Mouse (Mus musculus) lung, adult 18-20 months (tissue): ENCODE measurements around the gene Wdr54.

Experiments
- DNase-seq, 2 experiments: peaks; one replicate each; pipeline ENCODE4 v3.0.0; 2022; ENCODE audit warnings: mixed read lengths in 2 of 2

Gene Wdr54

DNA sequence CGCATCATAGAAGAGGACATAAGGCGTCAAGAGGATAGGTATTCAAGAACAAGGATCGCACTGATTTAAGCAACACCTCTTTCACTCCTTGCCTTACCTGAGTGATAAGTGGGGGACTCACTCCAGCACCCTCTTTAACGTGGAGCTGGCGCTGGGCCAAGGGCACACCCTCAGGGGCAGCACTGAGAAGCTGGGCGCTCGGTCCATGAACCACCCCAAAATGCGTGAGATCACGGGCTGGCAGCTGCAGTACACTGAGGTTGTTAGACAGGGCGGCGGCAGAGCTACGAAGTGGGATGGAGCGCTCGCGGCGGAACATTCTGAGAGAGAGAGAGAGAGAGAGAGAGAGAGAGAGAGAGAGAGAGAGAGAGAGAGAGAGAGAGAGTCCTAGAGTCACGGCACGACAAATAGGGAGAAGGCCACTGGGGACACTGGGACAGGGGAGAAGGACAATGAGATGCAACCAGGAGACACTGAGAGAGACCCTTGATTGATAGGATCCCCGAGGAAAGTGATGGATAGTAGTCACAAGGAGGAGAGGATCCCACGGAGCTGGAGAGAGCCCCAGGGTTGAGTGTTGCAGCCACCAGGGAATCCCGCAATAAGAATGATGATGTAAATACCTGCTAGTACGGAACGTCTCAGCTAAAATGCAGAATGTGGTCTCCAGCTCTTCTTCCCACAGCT is 502 bp downstream of the Wdr54 start:
- no peak for DNase-seq

GRCm38 (mm10) chr6:83153485-83153884 is 2.7 kb downstream of the Wdr54 start:
- DNase-seq: no peak

GRCm38 (mm10) chr6:83153038-83153437 is 3.2 kb downstream of the Wdr54 start:
- DNase-seq: no peak

DNA sequence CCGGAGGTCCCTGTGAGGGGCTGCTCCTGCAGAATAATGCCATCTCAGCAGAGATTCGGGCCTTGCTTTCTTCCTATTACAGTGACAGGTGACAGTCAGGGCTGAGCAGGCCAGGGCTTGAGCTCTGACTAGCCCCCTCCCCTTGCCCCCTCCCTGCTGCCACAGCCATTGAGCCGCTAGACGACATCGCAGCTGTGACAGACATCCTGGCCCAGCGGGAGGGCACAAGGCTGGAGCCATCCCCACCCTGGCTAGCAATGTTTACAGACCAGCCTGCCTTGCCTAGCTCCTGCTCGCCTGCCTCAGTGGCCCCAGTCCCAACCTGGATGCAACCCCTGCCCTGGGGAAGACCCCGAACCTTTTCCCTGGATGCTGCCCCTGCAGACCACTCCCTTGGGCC is 4.5 kb downstream of the Wdr54 start:
- no peak for DNase-seq

DNA sequence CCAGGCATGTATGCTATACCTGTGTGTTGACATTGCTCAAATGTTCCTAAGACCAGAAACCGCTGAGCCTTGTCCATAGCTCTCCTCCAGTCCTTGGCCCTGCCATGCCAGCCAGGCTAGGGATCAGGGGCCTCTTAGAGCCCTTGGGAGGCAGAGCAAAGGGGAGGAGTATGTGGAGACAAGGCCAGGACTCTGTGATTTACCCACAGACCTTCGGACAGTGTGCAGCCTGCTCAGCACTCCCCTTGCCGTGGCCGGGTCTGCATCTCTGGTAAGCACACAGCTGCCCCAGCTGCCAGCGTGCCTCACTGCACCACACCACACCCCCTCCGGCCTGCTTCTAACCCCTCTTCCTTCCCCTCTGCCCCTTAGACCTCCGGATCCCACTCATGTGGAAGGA is 8.9 kb downstream of the Wdr54 start:
- no peak for DNase-seq

- DNase-seq: no peak
These were observed 10.4 kb downstream of the Wdr54 start for GRCm38 (mm10) chr6:83145805-83146204.

DNA sequence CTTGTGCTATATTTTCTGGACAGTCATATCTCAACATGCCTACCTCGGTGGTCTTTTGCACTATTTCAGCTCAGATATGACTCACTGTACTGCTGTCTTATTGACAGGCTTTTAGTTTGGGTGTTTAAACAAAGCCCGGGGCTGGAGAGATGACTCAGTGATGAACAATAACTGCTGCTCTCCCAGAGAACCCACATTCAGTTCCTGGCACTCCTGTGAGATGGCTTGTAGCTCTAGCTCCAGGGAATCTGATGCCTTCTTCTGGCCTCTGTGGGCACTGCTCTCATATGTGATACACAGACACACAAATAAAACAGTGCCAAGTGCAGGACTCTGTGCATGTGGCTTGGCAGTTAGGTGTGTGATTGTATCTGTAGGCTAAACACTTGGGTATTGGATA is 11.0 kb downstream of the Wdr54 start:
- no peak for DNase-seq

DNA sequence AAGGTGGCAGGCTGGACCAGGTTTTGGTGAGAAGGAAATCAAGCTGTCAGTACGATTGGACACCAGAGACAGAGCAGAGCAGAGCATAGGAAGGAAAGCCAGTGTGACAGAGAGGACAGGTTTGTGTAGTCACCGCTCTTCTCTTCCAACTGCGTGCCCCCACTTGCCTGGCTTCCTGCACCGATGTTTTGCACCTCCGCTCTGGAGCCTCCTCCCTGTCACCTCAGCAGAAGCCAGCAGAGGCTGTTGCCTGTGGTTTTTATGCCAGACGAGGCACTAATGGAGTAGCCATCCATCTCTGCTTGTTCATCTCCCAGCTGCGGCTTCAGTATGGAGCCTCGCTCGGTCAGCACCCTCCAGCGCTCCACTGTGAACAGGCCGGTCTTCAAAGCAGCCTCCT is 13.3 kb downstream of the Wdr54 start:
- no peak for DNase-seq

GRCm38 (mm10) chr6:83142211-83142731 is 13.9 kb downstream of the Wdr54 start:
- DNase-seq: no peak

DNA sequence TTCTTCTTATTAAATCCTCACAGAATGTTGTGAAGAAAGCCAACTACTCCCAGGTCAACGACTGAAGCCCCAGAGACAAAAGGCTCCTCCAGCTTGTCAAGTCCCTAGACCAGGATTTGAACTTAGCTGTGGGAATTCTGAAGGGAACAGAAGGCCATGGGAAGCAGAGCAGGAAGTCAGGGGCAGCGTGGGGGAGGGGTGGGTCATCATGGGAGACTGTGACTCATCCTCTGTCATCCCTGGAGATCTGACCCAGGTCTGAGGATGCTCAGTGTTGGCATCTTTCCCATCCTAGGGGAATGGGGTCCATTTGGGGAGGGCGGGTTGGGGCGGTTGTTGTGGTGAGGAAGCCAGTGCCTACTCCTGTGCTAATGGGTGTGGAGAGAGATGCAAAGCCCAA is 14.6 kb downstream of the Wdr54 start:
- no peak for DNase-seq

DNA sequence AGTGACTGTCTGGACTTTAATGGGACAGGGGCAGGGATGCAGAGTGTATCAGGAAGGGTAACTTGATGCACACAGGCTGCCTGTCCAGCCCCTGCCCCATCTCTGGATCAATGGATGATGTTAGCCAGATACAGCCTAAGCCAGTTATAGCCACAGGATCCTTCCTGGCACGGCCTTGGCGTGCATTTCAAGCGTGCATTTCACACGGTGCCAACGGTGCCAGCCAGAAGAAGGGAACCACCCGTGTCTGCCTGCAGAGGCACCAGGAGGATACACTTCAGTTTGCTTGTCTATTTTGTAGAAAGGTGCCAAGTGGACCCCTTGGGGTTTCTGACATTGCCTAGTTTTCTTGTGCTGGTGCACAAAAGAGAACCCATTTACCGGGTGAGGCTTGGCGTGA is 16.2 kb downstream of the Wdr54 start:
- no peak for DNase-seq

GRCm38 (mm10) chr6:83138056-83138455 is 18.1 kb downstream of the Wdr54 start:
- no peak for DNase-seq

GRCm38 (mm10) chr6:83137576-83137950 is 18.6 kb downstream of the Wdr54 start:
- peak; percentile 87 to 90 for DNase-seq

- DNase-seq: peak; percentile 46 to 54
These were observed 19.2 kb downstream of the Wdr54 start for GRCm38 (mm10) chr6:83136881-83137575.

- DNase-seq: no peak
These were observed 19.8 kb downstream of the Wdr54 start for GRCm38 (mm10) chr6:83136291-83136880.

GRCm38 (mm10) chr6:83135571-83136161 is 20.5 kb downstream of the Wdr54 start:
- DNase-seq: peak; percentile 73 to 79

DNA sequence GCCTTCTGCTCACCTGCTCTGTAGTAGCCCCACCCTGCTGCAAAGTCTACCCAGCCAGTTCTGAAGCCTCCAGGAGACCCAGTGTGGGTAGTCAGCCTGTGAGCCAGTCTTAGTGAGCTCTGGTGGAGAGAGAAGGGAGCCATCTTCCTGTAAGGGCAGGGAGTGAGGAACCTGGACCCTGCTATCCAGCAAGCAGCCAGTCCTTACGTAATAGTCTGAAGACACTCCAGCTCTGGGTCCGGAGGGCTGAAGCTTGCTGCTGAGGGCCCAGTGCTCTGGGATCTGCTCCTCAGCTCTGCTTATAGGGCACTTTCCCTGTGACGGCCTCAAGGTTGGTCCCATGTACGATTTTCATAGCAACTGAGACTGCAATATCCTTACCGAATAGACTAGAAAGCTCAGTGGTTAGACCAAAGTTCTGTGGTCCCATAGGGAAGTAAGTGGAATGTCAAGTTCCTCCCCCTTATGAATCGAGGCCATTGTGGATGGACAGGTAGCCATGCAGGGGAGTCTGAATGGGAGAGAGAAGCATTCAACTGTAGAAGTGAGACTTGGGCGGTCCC is 21.2 kb downstream of the Wdr54 start, which contains the start of gene Rtkn:
Gene Rtkn (plus strand): TSS at position 513 of the 563 bp plus-strand sequence.
- DNase-seq: peak in 1 of 2 experiments; percentile 38

GRCm38 (mm10) chr6:83134226-83134625 is 22.0 kb downstream of the Wdr54 start:
- no peak for DNase-seq

DNA sequence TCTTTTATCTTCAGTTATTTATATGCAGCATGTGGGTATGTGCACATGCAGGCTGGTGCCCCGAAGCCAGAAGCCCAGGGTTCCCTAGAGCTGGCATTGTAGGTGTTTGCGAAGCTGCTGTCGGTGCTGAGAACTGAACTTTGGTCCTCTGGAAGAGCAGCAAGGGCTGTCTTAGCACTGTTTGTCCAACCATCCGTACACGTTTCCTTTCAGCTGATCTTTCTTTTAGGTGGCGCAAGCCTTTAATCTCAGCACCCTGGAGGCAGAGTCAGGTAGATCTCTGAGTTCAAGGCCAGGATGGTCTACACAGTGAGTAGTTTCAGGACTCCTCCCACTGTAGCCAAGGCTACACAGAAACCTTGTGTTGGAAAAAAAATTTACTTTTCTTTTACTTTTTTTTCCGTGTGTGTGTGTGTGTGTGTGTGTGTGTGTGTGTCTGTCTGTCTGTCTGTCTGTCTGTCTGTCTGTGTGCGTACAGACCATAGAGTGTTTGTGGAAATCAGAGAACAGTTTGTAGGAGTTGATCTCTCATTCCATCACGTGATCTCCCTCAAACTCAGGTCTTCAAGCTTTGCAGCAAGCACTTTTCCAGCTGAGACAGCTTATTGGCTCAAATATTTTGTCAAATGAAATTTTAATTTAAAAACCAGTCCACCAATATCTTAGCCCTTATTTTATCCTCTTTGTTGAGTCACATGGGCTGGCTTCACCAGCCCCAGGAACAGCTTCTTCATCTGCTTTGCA is 23.8 kb downstream of the Wdr54 start:
- DNase-seq: no peak

- peak; percentile 55 to 75 for DNase-seq
These were observed 24.6 kb downstream of the Wdr54 start for GRCm38 (mm10) chr6:83131469-83132034.

GRCm38 (mm10) chr6:83127419-83127818 is 28.8 kb downstream of the Wdr54 start:
- DNase-seq: no peak

GRCm38 (mm10) chr6:83125331-83125730 is 30.9 kb downstream of the Wdr54 start, which contains the start of gene Ino80b:
TSS of gene Ino80b (minus strand) at chr6:83125431.
- DNase-seq: no peak
